Mouse (Mus musculus): ENCODE measurements at regions not wholly inside any gene's neighbourhood (a gene's known extent, or its start where the extent isn't known, plus 50 kb on each side); places are given as distances from the start of the nearest gene placed in this dataset.

DNA sequence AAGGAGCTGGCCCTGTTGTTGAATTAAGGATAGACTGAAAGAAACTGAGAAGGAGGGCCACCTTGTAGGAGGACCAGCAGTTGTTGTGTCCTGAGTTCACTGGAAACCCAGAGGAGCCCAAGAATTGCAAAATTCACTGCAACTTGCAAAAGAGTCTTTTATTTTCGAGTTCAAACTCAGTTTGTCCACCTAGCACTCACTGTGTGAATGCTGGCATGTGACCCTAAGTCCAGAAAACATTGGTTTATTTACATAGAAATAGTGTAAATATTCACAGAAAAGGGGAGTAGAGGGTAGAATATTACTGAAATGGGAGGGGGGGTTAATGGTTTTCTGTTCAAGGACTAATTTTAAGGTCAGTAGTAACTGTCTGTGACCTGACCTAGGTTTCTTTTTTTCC, 394.7 kb downstream of the 4933405O20Rik start:
- DNase-seq (ENCODE audit: low read depth, low spot score), result no peak

DNA sequence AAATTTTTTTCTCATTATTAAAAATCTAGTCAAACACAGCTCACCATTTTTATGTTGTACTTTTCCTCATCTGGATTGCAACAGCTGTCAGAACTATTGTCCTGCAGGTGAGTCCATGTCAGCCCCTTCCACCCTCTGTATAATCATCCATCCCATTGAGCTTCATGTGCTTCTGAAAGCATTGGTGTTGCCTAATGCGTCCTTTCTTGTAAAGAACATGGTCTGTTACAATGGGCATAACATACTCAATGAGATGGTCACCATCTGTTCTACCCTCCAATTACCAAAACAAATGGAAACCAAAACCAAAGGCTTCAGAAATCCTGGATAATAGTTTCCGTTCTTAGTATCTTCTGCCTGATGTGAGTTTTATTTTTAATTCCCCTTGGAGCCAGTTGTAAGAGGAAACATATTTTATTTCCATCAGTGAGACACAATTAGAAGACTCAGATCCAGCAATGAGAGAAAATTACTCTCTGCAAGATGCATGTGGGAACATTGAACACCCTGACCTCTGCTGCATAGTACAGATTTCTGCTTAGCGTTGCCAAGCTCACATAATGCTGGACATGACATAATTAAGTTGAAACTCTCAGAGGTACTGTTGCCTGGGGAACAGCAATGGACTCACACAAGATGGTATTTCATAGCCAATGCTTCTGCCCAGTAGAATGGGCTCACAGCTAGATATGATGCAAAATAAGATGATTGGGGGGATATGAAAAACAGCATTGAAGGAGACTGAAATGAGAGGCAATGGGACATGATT, 443.1 kb downstream of the 4933405O20Rik start:
- DNase-seq (ENCODE audit: low read depth, low spot score), result no peak

DNA sequence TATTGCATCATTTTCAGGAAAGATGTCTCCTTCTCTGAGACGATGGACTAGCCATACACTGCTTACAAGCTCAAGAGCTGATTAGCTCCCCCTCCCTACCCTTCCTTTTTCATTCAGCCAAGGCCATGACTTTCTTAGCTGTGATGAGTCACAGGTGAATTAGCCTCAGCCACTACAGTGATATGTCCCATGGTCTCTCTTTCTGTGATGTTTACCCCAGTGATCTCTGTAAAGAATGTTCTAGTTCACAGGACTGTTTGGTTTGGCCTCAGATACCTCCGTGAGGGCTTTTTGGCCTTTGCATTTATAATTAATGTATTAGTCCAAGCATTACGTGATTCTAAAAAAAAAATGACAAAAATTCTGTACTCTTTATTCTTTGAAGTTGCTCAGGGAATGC, 452.5 kb downstream of the 4933405O20Rik start:
- no peak for DNase-seq (ENCODE audit: low read depth, low spot score)

DNA sequence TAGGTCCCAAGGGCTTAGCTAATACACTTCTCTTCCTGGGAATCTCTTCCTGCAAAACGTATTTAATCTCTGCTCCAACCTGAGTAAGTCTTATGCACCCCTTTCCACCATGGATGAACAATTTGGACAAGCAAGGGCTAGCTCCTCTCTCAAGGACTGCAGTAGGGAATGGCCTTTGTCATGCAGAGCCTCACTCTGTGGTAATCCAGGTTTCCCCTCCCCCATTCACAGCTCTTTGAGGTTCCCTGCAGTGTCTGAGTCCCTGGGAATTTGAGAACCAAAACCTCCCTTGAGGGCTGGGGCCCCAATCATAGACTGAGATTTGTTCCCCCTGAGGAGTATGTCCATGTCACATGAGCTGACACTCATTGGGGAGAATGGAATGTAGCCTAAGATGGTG, 442.5 kb upstream of the Ano5 start:
- no peak for DNase-seq (ENCODE audit: low read depth, low spot score)

DNA sequence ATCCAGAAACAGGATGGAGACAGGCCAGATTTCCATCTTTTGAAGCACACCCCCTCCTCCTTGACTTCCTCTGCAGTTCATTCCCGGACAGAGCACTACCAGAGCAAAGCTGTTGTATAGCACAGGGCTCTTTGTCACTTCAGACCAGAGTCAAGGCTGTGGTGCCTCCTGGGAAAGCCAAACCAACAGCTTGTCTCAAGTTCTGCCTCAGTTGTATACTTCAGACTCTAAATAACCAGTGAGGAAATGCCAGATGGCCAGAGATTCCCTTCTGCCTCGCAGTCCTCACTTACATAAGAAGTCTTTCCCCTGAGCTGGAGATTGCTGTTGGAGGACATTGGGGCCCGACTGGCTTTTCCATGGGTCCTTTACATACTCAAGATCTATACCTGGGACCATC, 417.1 kb upstream of the Ano5 start:
- DNase-seq (ENCODE audit: low read depth, low spot score), result no peak

DNA sequence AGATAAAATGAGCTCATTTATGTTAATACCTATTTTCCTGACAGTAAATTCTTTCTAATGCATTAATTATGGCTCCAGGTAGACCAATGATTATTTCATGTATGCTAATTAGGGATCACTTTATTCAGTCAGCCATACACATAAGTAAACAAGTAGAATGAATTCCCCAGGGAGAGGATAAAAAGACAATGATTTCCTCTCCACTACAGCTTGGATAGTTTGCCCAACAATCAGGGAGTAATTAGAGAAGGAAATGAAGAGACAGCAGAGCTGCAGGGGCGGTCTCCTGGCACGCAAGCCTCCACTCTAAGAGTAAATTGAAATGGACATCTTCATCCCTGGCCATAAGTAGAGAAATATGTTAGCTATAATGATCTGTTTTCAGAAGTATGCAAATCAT, 409.7 kb upstream of the Ano5 start:
- no peak for DNase-seq (ENCODE audit: low read depth, low spot score)

DNA sequence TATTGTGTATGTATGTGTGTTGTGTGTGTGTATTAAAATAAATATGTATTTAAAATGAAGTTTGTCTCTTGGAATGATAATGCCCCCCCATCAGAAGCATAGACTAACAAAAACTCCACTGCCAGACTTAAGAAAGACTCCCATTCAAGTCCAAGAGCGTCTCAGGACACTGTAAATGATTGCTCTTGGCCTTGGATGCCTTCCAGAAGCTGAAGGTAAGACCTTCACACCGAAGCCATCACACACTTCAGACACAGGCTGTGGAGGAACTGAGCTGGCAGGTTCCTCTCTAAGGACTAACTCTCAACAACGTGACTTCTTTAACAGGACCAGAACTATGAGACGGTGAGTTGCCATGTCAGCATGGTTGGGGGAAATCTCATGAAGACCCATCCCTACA, 370.0 kb upstream of the Ano5 start:
- DNase-seq (ENCODE audit: low read depth, low spot score), result no peak

DNA sequence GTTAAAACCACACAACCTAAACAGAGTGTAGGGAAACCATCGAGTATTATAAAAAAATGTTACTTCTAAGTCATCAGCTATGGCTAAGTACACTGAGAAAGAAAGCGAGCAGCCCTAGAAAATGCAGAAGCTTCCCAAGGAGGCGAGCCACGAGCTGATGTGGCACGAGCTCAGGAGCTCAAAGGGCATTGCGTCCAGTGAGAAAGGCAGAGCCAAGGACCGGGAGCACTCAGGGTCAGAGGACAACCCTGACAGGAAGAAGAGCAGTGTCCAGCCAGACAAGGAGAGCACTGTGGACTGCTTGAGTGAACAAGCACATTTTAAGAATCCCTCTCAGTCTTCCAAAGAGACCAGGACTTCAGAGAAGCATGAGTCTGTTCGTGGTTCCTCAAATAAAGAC, 335.6 kb upstream of the Ano5 start:
- no peak for DNase-seq (ENCODE audit: low read depth, low spot score)

DNA sequence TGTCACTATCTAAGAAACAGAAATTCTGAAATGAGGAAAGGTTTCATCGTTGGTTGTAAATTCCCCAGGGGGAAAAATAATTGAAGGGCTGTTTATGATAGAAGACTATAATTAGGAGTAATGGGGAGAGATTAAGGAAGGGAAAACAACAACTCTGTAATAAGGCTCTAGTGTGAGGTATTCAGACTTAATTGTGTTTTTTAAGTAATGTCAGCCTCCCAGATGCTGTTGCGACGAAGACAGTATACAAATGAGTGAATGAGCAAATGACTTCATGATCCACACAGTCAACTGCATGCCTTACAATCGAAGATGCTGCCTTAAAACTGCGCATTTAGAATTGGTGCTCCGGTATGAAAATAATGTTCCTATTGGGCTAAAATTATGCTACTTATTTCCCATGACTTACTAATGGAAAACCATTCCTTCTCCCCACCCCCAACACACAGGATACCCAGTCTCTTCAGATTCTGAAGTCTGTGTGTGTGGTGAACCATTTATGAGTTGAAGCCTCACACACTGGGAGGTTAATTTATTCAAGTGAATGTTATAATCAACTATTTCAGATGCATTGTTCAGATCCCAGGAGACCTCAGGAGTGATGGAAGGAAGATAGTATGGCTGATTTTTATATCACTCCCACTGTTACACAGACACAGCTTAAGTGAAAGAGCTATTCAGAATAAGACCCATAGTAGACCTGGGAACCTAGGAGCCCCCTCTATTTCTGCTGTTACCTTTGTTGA, 295.2 kb upstream of the Ano5 start:
- DNase-seq (ENCODE audit: low read depth, low spot score), result no peak

DNA sequence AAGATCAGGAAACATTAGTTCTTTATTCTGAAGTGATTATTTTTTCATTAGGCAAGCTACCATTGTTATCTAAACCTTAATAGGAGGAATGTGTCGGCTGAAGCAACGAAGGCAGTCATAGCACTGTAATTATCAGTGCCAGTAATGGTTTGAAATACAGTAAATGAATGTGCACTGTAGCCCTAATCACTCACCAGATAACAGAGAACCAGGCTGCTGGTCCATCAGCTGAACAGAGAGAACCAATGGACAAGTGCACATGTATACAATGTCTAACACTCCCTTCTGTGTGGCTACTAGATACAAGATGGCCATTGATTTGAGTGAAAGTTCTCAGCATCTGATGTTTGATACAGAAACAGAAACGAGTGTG, 294.6 kb upstream of the Ano5 start:
- DNase-seq (ENCODE audit: low read depth, low spot score), result no peak

DNA sequence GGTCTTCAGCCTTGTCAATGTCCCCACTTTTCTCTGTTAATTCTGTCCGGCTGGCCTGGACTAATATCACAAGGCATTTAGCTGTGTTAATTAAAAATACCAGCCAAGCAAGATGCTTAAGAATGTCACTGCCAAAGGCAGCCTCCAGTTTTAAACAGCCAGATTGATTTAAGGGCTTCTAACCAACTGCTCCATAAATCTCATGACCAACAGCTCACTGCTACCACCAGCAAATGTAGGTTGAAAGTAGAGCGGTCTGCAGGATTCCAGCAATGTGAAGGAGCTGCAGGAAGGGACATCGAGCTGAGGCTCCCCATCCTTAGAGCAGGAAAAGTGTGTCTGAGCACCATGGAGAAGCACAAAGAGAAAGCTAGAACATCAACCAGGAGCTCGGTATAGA, 289.5 kb upstream of the Ano5 start:
- no peak for DNase-seq (ENCODE audit: low read depth, low spot score)

DNA sequence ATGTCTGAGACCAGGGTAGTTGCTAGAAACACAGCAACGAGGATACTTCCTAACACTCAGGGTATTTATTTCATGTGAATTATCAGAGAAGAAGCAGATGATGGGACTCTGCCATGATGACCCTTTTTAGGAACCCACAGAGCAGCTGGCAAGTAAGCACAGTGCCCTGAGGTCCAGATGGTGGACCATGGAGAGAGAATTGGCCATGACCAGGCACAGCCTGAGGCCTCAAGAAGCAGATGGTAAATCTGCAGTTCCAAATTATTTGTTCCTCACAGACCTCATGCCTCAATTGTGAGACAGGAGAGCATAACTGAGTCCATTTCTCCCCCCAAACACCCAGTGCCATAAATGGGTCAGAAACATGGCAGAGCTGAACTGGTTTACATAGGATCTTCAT, 289.0 kb upstream of the Ano5 start:
- DNase-seq (ENCODE audit: low read depth, low spot score), result no peak

DNA sequence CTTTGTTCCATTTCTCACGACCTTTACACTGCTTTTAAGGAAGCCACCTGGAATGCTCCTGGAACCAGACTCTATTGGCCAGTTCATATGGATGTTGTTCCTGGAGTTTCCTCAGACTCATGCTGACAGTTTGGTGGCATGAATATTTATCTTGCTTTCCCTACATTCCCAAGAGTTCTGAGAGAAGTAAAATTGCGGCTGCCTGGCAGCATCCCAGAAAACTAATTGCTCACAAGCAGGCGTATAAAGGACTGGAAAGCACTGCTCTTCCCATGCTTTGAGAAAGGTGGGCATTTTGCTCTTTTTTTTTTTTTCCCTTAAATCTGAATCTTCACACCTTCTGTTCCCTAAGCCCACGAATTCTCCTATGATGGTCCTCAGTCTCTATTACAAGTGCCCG, 283.7 kb upstream of the Ano5 start:
- DNase-seq (ENCODE audit: low read depth, low spot score), result peak; percentile 37

DNA sequence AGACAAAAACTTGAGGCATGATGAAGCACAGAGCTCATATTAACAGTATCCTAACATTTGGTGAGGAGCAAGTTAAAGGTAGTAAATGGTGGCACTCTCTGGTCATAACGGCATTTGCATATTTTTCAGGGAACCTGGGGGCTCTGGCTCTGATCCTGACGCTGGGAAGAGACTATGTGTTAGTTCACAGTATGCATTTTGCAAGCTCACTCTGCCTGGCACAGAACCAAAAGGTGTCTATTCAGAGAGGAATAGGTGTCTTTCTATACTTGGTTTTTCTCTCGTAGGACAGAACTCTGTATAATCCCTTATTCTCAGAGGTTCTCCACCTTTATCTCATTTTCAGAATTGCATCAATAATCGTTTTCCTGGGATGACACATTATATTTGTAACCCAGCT, 276.2 kb upstream of the Ano5 start:
- DNase-seq (ENCODE audit: low read depth, low spot score), result no peak

DNA sequence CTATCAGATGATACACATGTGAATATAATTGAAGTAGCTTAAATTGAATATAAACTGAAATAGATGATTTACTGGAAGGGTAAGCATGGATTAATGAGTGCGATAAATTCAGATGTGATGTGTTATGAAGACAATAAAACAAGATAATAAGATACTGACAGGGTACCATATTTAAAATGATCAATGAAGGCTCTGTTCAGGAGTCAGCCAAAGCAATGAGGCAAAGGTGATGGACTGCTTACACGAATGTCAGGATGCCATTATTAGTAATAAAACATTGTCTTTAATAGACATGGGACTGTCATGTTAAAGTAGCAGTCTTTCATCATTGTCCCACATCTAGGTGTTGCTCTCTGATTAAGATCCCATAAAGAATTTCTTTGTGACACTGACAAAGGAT, 263.1 kb upstream of the Ano5 start:
- no peak for DNase-seq (ENCODE audit: low read depth, low spot score)

DNA sequence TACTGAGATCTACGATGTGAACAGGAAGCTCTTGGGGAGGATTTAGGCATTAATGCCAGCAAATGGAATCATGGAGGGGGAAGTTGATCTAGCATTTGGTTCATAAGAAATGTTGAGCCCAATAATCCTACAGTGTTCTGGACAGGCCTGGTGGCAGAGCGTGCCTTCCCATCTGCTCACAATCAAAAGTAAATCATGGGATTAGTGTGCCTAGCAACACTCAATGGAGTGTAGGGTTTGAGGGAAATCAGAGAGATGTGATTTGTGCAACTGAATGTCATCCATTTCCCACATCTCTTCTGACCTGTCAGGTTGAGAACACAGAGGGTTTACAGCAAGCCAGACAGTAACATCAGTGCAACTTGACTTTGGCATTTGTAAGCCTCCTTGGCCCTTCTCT, 256.4 kb upstream of the Ano5 start:
- DNase-seq (ENCODE audit: low read depth, low spot score), result no peak

DNA sequence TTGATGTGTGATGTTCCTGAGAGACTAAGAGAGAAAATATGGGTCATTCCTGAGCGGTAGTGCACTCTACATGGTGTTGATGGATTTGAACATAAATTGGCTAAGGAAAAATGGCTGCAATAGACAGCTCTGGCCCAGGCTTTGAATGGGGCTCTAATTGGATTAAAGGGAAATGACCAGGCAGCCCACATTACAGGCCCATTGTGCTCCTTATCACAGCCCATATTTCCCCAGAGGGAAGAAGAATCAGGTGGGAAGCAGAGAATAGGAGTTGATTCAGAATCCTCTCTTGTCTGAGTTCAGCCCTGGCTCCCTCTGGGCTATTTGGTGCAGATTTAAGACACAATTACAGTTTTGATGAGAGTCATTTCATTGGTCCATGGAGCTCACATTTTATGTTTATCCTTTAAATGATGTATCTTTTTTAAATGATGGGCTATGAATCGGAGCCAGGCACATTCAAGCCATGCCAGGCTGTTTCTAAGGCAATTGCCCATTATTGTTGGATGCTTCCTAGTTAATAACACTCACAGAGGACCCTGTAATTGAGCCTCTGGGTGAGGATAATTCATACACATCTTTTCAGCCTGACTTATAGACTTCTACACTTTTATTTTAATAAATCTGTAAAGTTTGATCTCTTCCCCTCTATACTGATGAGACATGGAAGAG, 251.5 kb upstream of the Ano5 start:
- DNase-seq (ENCODE audit: low read depth, low spot score), result no peak

DNA sequence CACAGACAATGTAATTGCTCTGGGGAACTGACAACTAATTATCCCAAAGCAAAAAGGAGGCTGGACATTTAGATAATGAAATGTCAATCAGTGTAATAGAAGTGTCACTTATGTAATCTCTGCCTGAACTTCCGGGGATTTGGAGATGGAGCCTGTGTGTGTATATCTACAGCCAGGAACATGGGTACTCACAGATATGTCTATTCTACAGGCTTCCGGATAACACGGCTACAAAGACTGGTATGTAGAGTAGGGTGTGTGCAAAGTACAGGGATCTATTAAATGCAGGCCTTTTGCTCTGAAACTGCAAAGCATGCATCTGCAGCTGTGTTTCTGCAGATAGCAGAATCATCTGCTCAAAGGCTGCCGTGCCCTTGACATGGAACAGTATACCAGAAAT, 246.7 kb upstream of the Ano5 start:
- DNase-seq (ENCODE audit: low read depth, low spot score), result no peak

DNA sequence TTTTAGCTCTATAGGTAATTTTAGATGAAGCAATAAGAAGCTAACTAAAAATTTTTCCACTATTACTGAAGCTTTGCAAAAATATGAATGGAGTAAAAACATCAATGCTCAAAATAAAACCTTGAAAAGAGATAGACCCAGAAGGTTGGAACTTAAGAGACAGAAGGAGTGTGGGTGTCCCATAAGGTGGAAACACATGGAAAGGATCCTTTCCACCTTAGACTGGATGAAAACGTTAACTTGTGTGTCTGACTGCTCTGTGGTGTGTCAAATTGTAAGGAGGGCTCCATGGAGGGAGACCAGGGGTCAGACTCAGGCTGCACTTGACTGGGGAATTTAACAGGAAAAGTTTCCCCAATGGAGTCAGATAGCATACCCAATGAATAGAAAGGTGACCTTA, 244.9 kb upstream of the Ano5 start:
- no peak for DNase-seq (ENCODE audit: low read depth, low spot score)

DNA sequence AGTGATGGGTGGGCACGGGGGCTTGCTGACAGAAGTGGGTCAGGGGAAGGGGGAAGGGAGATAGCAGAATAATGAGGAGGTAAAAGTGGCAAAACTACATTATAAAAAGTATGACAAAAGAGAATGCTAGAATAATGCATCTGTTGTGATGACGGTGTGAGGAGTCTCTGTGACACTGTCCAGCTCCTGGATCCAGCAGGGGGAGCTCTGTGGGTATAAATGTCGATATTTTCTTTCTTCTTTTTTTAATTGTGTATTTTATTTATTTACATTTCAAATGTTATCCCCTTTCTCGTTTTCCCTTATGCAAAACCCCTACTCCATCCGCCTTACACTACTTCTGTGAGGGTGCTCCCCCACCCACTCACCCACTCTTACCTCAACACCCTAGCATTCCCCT, 243.9 kb upstream of the Ano5 start:
- no peak for DNase-seq (ENCODE audit: low read depth, low spot score)

DNA sequence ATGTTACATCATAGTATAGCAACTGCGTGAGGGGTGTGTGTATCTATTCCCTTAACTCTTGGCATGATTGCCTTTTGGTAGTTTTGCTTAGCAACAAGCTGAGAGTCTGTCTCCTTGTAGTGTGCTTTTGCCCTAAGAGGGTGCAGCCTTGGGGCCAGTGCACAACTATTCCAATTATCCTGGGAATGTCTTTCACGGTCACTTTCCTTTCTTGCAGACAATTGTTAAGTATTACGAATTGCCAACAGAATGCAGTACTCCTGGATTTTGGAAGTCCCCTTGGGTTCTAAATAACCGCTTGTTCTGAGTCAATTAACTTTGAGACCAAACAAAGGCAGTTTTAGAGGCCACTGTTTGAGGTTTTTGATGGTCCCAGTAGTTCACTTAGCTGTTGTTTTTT, 242.1 kb upstream of the Ano5 start:
- DNase-seq (ENCODE audit: low read depth, low spot score), result no peak

DNA sequence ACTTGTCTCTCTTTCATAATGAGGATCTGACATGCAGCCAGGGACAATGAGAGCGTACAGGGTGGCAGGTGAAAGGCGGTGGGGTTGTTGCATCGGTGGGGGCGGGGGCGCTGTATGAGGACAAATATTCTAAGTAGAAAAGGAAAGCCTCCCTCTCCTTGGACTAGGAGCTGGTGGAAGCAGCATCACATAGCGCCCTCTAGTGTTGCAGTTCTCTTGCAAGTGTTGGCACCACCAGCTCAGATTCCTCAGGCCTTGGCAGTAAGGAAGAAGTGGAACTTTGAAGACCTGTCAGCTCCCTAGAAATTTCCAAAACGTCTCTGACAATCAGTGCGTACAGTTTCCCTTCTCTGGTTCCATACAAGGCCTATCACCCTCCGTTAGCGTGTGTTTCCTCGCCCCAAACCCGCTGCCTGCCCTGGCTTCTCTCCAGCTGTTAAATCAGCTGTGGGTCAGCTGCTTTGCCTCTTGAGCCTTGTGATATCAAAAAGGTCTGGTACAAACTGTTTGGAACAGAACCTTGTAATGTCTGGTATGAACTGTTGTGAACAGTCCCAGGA, 240.2 kb upstream of the Ano5 start:
- peak; percentile 8 for DNase-seq (ENCODE audit: low read depth, low spot score)

DNA sequence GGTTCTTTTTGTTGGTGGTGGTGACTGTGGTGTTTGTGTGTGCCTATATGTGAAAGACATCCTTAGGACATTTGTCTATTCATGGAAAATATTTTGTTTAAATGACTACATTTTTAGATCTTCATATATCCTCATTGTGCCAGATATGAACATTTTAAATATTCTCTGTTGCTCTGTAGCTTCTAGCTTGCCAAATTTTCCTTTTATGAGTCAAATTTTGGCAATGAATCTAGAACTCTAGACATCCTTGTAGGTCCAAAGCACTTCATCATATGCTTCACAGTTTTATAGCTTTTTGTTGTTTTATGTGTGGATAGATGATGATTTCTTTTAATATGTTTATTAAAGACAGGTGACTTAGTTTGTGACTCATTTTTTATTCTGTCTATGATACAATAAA, 229.4 kb upstream of the Ano5 start:
- no peak for DNase-seq (ENCODE audit: low read depth, low spot score)

All from brain, embryonic 18.5 days (tissue).